Mouse (Mus musculus) urinary bladder, adult 18-20 months (tissue): Measurements from ENCODE around the gene Lima1.
A peak's percentile ranks its signal among the peaks of the same experiment; 100 is the strongest.

Experiments used
- DNase-seq, 2 experiments: peaks; one replicate each; pipeline ENCODE4 v3.0.0; 2022; ENCODE audit warnings: low spot score in 2 of 2, mixed read lengths in 2 of 2

The Lima1 gene

DNA sequence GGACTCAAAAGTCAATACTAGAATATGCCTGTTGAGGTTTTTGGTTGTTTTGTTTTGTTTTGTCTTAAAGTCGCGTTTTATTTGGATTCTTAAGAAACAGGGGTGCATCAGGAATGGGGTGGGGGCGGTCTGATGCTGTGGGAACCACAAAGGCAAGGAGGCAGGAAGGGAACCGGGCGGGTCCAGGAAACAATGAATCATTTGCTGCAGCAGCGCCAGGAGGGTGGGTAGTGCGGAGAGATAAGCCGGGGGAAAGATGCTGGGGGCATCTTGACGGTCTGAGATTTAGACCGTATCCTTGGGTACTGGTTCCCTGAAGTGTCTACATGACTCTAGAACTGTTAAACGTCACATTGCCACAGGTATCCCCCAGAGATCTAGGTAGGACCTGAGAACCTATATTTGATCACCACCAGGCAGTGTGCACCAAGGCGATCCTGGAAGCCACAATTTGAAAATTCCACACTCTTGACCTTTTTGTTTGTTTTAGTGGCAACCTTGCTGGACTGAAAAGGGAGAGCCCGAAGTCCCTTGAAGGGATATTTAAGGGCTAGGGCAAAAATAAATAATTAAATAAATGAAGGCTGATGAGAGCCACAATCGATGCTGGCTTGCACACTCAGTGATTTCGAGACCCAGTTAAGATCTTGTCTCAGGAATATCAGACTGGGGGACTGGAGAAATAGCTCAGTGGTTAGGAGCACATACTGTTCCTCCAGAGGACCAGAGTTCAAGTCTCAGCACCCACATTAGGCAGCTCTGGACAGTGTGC, 8.6 kb downstream of the Lima1 start:
- DNase-seq = peak in 1 of 2 experiments; percentile 49

DNA sequence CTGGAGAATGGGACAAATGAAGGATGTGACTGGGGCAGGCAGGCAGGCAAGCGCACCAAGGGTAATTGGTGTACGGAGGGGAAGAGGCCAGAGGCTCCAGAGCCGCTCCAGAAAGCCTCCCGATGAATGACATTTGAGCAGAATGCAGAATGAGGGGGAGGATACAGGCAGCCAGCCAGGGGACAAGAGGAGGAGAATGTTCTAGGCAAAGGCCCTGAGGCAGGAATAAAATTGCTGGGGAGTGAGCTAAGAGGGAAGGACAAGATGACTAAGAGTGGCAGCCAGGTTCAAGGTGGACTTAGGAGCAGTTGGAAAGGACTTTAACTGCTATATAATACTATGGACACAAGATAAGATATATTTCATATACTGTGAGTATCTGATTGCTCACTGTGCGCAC, 9.3 kb downstream of the Lima1 start:
- DNase-seq = peak; percentile 31 to 35

DNA sequence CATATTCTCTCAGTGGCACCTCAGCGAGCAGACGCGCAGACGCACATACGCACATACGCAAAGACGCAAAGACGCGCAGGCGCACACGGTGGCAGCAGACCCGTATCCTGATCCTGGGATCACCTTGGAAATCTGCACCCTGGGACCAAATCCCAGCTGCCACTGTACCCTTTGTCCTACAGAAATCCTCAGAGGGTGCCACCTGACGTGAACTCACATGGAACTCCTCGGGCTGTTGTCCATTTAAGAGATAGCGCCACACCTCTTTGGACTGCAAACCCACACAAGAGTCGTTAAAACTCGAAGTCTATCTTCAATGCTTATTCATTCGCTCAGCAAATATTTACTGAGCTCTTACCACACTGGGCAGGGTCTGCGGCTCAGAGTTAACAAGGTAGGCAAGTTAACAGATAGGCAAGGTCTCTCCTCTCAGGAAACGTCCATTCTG, 9.7 kb downstream of the Lima1 start:
- no peak for DNase-seq

DNA sequence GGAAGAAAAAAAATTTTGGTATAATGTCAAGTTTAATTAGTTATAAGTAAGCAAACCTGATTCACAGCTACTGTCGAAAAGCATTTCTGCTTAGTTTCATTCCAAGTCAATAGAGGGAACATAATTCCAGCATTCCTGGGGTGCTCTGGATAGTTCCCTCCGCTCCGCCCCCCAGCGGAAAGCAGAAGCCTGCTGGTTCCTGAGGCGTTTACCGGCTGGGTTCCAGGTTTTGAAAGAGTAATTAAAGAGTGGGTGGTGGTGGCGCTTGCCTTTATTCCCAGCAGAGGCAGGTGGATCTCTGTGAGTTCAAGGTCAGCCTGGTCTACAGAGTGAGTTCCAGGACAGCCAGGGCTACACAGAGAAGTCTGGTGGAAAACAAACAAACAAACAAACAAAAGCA, 10.2 kb downstream of the Lima1 start:
- no peak for DNase-seq

DNA sequence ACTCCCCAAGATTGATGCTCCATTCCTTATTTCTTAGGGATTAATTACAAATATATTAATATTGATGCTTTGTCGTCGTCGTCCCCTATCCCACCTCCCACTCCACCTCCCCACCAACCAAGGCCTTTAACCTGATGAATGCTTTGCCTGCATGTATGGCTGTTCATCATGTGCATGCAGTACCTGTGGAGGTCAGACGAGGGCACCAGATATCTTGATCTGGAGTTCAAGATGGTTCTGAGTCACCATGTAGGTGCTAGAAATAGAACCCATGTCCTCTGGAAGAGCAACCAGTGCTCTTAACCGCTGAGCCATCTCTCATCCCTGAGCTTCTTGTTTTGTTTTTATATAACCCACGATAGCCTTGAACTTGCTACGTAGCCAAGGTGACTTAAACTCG, 11.5 kb downstream of the Lima1 start:
- no peak for DNase-seq

DNA sequence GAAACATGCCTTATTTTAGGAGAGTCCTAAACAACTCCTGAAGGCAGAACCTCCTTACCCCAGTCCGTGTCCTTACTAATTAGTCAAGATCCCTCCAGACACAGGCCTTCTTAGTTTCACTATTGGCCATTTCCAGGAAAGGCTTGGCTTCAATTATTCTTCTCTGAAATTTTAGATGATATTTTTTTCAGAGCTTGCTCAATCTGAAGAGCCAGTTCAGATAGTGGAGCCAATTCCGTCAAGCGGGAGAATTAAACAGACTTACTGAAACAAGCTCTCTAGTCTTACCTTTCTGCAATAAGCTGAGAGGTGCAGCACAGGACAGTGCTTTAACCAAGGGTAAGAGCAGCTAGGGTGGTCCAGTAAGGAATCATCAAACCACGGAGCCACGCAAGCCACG, 11.9 kb downstream of the Lima1 start:
- no peak for DNase-seq

DNA sequence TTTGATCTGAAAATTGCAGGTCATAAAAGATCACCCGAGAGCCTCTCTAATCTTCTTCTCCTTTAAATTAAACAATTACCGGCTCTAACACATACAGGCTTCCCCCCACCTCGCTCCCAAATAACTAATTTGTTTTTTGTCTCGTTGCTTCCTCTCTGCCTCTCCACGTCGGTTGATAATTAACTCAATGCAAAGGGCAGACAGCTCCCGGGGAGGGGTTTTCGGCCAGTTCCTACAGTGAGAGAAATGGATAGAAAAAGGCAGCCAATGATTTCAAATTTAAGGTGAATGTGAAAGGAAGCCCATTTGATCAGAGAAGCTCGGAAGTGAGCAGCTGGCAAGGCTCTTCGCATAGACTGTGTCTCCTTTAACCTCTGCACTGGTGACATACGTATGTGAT, 12.8 kb downstream of the Lima1 start:
- no peak for DNase-seq

DNA sequence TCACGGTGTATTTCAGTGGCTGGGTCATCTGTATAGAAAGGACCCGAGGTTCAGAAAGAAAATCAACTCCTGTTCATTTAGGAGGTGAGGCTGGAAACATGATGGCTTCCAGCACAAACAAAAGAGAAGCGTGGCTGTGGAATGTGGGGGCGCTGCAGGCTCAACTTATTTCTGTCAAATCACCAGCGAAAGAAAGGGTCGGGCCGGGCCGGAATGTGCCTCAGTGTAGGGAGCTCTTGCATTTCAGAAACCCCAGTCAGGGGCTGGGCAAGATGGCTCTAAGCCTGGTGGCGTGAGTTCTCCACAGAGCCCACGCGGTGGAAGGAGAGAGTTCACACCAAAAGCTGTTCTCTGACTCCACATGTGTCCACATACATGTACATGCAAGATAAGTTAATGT, 13.3 kb downstream of the Lima1 start:
- DNase-seq = no peak

DNA sequence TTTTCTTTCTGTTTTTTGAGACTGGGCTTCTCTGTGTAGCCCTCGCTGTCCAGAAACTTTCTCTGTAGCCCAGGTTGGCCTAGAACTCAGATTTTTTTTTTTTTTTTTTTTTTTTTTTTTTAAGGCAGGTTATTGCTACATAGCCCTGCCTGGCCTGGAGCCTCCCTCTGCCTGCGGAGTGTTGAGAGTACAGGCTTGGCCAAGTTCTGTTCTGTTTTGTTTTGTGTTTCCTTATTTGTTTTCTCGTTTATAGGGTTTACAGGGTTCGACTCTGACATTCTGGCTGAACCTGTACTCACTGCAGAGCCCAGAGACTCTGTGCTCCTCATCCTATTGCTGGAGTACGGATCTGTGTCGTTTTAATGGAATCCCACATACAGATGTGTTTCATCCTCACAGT, 13.7 kb downstream of the Lima1 start:
- no peak for DNase-seq

DNA sequence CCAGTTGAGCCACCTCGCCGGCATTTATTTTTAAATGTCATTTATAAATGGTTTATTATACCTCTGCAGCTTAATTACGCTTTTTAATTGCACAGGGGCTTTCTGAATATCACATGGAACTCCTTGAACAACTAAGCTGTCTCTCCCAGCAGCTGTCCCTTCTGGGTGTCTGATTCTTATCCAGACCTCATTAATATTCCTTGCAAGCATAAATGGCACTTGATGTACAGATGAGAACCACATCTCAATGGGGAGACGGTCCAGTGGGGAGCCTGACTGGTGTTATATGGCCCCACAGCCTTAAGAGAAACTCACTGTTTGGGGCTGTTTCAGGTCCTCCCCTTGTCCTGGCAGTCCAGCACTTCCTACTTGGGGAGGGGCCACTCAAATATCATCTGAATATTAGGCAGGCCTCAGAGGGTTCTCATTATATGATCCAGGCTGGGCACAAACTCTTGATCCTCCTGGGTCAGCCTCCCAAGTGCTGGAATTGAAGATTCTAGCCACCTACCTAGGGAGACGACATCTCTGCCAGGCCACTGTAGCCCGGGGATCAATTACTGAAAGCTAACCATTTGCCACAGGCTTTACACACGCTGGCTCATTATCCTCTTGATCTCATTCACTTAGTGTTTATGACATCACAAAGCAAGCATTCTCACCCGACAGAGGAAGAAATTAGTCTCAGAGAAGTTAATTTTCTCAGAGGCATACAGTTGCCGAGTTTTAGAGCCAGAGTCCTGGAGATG, 15.4 kb downstream of the Lima1 start:
- DNase-seq = no peak

DNA sequence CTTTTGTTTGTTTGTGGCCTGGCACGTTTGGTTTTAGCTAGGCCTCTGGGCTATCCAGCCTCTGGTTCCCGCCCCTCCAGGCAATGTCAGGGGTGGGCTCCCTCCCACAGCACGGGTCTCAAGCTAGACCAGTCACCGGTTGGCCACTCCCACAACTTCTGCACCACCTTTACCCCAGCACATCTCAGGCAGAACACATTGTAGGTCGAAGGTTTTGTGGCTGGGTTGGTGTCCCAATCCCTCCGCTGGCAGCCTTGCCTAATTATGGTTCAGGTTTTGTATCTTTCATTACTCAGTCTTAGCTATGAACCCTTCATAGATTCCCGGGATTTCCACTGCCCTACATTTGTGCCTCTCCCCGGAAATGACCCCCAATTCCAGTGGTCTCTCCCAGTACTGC, 17.8 kb downstream of the Lima1 start:
- DNase-seq = no peak

DNA sequence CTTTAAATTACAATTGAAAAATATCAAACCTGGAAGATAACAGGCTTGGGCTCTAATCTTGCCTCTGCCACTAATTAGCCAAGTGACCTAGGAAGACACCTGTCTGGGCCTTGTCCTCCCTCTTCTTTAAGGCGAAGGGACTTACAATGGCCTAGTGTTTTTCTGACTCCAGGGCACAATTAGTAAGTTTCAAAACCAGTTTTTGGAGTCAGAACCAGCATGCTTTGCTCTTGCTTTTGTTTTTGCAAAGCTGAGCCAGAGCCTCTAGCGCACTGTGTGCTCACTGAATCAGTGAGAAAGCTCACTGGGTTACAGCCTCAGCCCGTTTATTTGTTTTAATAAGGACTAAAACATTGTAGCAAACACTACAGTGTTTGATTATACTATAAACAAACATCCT, 20.1 kb downstream of the Lima1 start:
- DNase-seq = no peak

DNA sequence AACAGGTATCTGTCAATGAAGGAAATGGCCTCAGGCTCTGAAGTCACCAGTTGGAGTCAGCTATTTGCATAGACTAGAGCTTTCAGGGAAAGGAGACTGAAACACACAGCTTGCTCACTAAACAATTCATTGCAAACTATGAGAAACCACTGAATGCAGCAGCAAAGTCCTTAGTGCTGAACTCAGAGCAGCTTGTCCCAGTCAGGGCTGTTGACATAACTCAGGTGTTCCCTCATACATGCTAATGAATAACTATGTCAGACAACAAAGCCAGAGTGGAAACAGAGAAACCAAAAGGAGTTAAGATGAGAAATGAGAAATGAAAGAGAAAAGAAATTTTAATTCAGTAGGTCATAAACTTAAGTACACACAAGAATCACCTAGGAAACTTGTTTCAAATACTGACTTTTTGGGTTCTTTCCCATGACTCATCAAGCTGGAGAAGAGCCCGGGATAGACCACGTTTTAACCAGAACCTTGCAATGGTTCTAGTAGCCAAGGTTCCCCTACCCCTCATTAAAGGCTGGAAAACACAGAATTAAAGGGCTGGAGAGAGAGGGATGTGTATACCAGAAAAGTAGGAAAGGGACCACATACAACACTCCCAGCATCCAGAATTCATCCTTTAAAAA, 22.5 kb downstream of the Lima1 start:
- no peak for DNase-seq

DNA sequence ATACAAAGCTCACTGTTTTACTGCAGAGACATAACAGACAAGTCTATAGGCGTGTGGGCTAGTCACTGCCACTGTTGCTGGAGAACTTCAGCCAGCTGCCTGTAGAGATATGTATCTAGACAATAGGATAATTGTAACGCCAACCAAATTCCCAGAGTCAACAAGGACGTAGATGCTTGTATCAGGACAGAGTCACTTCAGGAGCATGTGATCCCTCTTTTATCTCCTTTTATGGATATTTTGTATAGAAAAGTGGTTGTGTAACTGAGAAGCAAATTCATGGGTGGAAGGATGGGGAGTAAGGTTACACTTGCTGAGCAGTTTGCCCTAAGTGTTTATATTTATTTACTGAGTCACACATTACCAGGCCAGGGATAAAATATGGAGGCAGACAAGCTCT, 25.0 kb downstream of the Lima1 start:
- no peak for DNase-seq

DNA sequence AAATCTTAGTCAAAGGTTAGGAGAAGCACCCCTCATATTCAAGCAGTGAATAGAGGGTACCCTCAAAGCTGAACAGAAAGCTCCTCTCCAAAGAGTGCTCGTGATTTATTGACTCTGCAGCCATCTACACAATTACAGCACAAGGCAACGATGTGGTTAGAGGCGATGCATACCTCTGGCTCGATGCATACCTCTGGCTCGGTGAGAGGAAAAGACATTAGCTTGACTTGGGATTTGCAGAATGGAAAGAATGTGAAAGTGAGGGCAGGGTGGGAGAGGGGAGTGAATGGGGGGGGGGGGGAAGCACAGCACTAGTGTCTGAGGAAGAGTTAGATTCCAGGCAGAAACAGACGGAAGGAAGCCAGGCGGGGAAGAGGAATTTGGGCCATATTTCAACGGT, 27.3 kb downstream of the Lima1 start:
- no peak for DNase-seq

DNA sequence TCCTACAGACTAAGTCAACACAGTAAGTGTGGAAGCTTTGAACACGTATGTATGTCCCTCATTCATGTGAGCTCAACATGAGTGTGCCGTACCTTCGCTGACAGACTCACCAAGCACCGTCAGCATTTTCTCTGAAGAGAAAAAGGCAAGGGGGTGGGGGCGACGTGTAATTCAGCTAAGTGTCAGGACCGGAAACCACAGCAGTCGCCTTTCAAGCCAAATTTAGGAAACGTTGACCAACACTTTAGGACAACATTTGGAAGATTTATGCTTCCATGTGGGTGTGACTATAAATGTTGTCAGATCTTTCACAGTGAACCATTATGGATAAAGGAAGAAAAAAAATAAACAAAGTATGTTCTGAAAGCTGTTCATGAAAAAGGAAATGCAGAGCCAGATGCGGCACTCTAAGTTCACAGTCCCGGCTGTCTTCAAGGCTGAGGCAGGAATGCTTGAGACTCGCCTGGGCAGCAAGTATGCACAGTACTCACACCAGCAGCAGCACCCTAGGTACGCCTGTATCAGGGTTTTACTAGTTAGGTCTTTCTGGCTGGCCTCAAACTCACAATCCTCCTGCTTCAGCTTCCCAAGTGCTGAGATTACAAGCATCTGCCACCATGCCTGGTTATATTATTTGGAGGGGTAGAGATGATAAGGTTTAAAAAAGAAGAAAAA, 27.9 kb downstream of the Lima1 start:
- no peak for DNase-seq

DNA sequence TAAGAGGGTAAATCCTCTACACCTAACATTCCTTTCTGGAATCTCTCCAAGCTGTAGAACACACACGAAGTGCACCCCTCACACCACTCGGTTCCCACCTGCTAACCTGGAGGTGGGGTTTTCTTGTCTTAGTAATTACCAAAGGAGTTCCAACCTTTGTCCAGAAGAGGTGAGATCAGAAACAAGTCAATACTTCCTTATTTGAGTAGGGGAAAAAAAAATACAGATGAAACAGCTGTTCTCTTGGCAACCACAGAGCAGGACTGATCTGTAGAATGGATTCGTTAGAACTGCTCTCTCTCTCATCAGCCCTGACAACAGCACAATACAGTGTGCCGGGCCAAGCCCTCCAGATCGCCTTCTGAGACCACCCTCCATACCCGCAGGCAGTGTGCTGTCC, 28.6 kb downstream of the Lima1 start:
- no peak for DNase-seq

DNA sequence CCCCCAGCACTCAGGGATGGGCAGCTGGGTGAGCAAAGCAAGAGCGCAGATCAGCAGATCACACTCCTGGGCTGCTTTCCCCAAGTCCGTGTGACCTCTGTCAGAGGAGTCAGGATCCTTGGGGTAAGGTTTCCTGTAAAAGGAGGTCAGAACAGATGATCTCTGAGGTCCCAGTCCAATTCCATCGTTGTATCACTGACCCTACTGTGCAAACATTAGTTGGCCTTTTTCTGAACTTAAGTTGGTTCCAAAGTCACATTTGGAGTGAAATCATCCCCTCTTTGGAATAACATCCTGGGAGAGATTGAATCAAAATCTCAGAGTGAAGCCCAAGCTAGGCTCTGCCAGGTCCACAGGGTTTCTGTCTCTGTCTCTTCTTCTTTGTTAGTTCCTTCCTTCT, 31.4 kb downstream of the Lima1 start:
- DNase-seq = no peak

DNA sequence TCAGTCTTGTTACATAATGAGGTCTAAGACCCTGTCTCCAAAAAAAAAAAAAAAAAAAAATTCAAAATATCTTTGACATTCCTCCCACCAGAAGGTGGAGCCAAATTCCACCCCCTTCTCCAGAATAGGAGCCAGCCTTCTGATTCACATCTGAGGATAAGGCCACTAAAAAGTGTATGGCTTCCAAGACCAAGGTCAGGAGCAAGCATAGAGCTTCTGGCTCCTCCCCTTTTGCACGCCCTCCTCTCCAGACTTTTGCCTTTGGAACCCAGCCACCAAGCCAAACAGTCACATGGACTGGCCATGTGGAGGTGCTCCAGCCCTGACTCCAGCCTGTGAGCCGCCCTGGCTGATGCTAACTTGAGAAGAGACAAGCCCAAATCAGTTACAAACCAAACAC, 35.3 kb downstream of the Lima1 start:
- peak; percentile 60 to 78 for DNase-seq

DNA sequence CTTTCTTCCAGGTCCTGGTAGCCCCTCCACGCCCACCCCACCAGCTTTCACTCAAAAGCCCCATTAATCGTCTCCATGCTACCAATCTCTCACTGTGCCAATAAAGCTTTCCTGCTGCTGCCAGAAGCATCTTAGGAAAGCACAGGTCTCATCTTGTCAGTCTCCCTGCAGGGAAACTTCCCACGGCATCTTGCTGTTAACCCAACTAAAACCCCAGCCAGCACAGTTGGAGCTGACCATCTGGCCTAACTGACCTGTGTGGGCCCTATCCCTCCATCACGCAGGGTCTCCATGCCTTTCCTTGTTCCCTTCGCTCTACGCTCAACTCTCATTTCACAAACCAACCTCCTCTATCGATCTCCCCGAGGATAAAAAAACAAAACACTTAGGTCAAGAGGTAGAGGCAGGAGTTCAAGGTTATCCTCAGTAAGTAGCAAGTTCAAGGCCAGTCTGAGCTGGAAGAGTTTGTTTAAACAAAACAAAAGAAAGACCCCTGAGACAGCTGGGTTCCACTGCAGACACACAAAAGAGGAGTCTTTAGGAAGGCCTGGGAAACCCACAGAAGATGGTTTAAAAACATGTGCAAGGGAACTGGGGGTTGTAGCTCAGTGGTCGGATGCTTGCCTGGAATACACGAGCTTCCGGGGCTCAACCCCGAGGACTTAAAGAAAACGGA, 36.0 kb downstream of the Lima1 start:
- DNase-seq = no peak

DNA sequence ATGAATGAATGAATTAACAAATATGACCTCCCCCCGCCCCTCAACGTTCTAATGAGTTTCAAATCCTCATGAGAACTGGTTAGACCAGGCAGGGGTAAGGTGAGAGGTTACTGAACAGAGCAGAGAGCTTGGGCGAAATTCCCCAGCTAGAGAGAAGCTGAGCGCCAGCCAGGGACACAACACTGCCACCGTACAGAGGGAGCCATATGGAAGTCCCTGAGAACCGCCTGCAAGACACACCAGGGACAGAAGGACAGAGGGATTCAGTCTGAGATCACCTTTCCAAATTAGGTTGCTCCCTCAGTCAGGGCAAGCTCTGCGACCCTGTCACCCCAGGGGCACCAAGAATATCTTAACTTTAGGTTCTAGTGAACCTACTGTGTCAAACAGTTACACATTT, 37.7 kb downstream of the Lima1 start:
- DNase-seq = no peak

DNA sequence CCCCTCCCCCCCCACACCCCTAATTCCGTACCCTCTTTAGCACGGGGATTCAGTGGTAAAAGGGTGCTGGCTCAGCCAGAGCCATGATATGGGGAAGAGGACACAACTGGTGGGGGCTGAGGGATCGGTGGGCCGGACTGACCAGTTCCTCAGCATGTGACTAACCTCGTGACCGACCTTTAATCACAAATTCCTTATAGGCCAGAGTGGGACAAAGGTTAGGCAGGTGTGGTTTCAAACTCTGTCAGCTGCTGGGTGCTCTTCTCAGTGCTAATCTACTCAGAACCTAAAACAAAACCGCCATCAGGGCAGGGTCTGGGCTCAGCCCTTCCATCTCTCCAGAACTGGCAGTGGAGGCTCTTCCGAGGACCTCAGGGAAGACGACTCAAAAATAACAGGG, 40.1 kb downstream of the Lima1 start:
- DNase-seq = peak in 1 of 2 experiments; percentile 64
